23 mouse cellular contexts compared by ENCODE assay signal in the genomic region with DNA sequence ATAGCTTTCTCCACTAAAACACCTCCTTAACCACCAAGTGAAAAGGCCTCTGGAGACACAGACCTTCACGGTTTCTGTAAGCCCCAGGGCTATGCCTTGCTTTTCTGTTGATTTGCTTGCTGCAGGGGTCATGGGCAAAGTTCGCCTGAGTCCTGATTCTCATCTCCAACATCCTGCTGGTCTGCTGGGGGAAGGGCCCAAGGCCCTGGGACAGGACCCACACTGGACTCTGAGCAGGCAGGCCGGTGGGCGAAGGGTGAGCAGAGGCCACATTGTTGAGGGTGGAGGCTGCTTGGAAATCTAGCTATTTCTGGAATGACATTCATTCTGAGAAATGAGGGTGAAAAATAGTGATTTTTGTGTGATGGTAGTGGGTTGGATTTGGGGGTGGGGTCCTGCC. TPM values are rescaled to one million over a fixed set of nuclear protein-coding genes. Genes with fewer than 3 reads are reported as not detected.
"Had no signal": no experiment of that assay in that cellular context is flagged by ENCODE, and none has a peak within 500 bp of the region (broad histone marks: within the 10 kb centered on the region; RNA-seq: fewer than 3 reads in every experiment).

No protein-coding gene starts in this region.

- H3K36me3 ChIP-seq: hindbrain, embryonic 13.5 days; hindbrain, embryonic 15.5 days had no signal

- H3K4me2 ChIP-seq: heart, embryonic 12.5 days; heart, embryonic 15.5 days; hindbrain, embryonic 13.5 days; hindbrain, embryonic 15.5 days; kidney, embryonic 15.5 days; limb, embryonic 13.5 days; limb, embryonic 15.5 days had no signal

- H3K9ac ChIP-seq: heart, embryonic 12.5 days; heart, embryonic 15.5 days; hindbrain, embryonic 13.5 days; hindbrain, embryonic 15.5 days; kidney, embryonic 15.5 days; limb, embryonic 13.5 days; limb, embryonic 15.5 days; liver, embryonic 14.5 days had no signal

- ATAC-seq: hindbrain, postnatal 0 days; intestine, embryonic 16.5 days had no signal

- H3K4me3 ChIP-seq: heart, embryonic 10.5 days; heart, embryonic 12.5 days; heart, embryonic 15.5 days; hindbrain, embryonic 10.5 days; hindbrain, embryonic 13.5 days; hindbrain, embryonic 15.5 days; kidney, embryonic 15.5 days; limb, embryonic 13.5 days; limb, embryonic 15.5 days had no signal

- H3K27ac ChIP-seq: hindbrain, embryonic 10.5 days; hindbrain, embryonic 13.5 days; hindbrain, embryonic 15.5 days; hindbrain, postnatal 0 days; kidney, embryonic 15.5 days; kidney, postnatal 0 days; limb, embryonic 15.5 days; liver, embryonic 14.5 days had no signal

- DNase-seq: gastrocnemius, postnatal 10 days; kidney, adult 11 months; kidney, adult 2 months; kidney, adult 9 months; kidney, postnatal 14 days; kidney, postnatal 36 days; layer of hippocampus, adult 9-11 months; layer of hippocampus, postnatal 36 days; left cerebral cortex, postnatal 4 days had no signal

- H3K4me1 ChIP-seq: hindbrain, embryonic 15.5 days; kidney, embryonic 15.5 days had no signal

- H3K9me3 ChIP-seq: heart, embryonic 10.5 days; heart, embryonic 12.5 days; heart, embryonic 15.5 days; hindbrain, embryonic 10.5 days; hindbrain, embryonic 13.5 days; hindbrain, embryonic 15.5 days; kidney, embryonic 15.5 days; limb, embryonic 13.5 days; limb, embryonic 15.5 days had no signal

- H3K27me3 ChIP-seq: heart, embryonic 12.5 days; heart, embryonic 15.5 days; hindbrain, embryonic 13.5 days; hindbrain, embryonic 15.5 days; kidney, embryonic 15.5 days; limb, embryonic 13.5 days; limb, embryonic 15.5 days had no signal

RNA-seq across cellular contexts. Expression of a gene that starts 14.0 kb away (rescaled TPM):
- total RNA-seq: granulocyte monocyte progenitor cell, adult 5-6 weeks had no signal
